Mouse (Mus musculus) Muller cell, postnatal 12 days (primary cell): Measurements from ENCODE around the gene Klhl8.

ENCODE experiments used
- DNase-seq: peaks from one replicate; pipeline ENCODE4 v3.0.0-alpha.2; 2015; ENCODE audit errors: inconsistent ontology term

Klhl8 gene

DNA sequence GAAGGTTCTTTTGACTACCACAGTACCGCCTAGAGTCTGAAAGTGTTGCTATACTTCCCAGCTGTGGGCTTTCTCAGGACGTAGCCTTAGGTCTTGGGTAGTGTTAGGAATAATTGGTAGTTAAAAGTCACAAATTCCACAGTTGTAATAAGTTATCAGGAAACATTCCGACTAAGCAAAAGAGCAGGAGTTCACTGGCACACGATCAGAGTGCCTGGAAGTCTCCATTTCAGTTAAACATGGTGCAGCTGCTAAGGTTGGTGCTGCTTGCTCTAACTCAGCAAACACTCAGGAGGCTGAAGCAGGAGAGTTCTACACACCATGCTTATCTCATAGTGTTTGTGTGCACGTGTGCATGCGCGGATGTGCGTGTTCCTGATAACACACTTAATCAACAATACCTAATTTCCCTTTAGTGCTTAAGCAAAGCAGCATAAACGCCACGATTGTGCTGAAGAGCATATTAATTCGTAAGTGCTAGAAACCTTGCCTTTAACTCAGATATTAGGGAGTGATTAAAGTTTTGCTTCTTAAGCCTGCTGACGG, 97.0 kb downstream of the Klhl8 start:
- no peak for DNase-seq

- no peak for DNase-seq
These were observed 97.8 kb downstream of the Klhl8 start for GRCm38 (mm10) chr5:103813291-103813690.
